Mouse (Mus musculus) cortical plate, adult 2 months (tissue): Measurements from ENCODE around the gene Tnr.

Source experiments
- CTCF ChIP-seq: fragments of 200-500 bp; IDR thresholded peaks from 2 replicates; pipeline ENCODE4 v1.5.1; 2011; ENCODE audit warnings: mild to moderate bottlenecking, control low read depth, low read length; ENCODE audit not compliant: insufficient read depth; ENCODE audit errors: extremely low read depth
- POLR2A ChIP-seq: fragments of 200-500 bp; IDR thresholded peaks from 2 replicates; pipeline ENCODE4 v1.6.1; 2011; ENCODE audit warnings: mild to moderate bottlenecking, low read length, control low read depth; ENCODE audit not compliant: insufficient read depth; ENCODE audit errors: extremely low read depth

- TF ChIP-seq CTCF (no peak), POLR2A (no peak)
Measured at GRCm38 (mm10) chr1:159743744-159744253, 220.2 kb downstream of the Tnr start.
